Mouse (Mus musculus) neural tube, embryonic 11.5 days (tissue): Measurements from ENCODE around the gene Foxo3. TPM values are rescaled to one million over a fixed set of nuclear protein-coding genes. Genes with fewer than 3 reads are reported as not detected.

Source experiments
- ATAC-seq: fragments of 200-750 bp; cut with Nextera tagmentation; 2 replicates; pipeline ENCODE4 v1.8.0; 2017; ENCODE audit warnings: moderate number of reproducible peaks, mild to moderate bottlenecking, moderate TSS enrichment, moderate library complexity; ENCODE audit not compliant: insufficient read depth, low FRiP score, low TSS enrichment
- DNase-seq: peaks from one replicate; pipeline ENCODE4 v3.0.0-alpha.2; 2015; ENCODE audit warnings: low spot score
- H3K27ac ChIP-seq: fragments of 300-500 bp; sonication (generic); 2 replicates; pipeline ENCODE4 v1.5.1; 2014; ENCODE audit warnings: low read depth, mild to moderate bottlenecking, low read length
- H3K27me3 ChIP-seq: fragments of 300-500 bp; sonication (generic); 2 replicates; pipeline ENCODE4 v1.6.1; 2014; ENCODE audit warnings: mild to moderate bottlenecking, low read length, mixed read lengths; ENCODE audit not compliant: control insufficient read depth, insufficient read depth
- H3K36me3 ChIP-seq: fragments of 300-500 bp; sonication (generic); 2 replicates; pipeline ENCODE4 v1.6.1; 2014; ENCODE audit warnings: mild to moderate bottlenecking, low read length, moderate library complexity, mixed read lengths; ENCODE audit not compliant: control insufficient read depth, insufficient read depth
- H3K4me1 ChIP-seq: fragments of 300-500 bp; sonication (generic); 2 replicates; pipeline ENCODE4 v1.6.1; 2014; ENCODE audit warnings: low read length, mixed read lengths; ENCODE audit not compliant: control insufficient read depth, insufficient read depth
- H3K4me2 ChIP-seq: fragments of 300-500 bp; sonication (generic); 2 replicates; pipeline ENCODE4 v1.6.1; 2014; ENCODE audit warnings: low read depth, mild to moderate bottlenecking, moderate library complexity
- H3K4me3 ChIP-seq: fragments of 300-500 bp; sonication (generic); 2 replicates; pipeline ENCODE4 v1.5.1; 2014; ENCODE audit warnings: low read depth, low read length
- H3K9ac ChIP-seq: fragments of 300-500 bp; sonication (generic); 2 replicates; pipeline ENCODE4 v1.6.1; 2014; ENCODE audit warnings: mild to moderate bottlenecking, low read length
- H3K9me3 ChIP-seq: fragments of 300-500 bp; sonication (generic); 2 replicates; pipeline ENCODE4 v1.6.1; 2016; ENCODE audit warnings: low read length; ENCODE audit not compliant: control insufficient read depth
- WGBS: fragments of 180-500 bp; shearing (Covaris S2); extraction: QIAGEN DNeasy Blood & Tissue Kit; methylation state at CpG from one replicate; pipeline ENCODE4 v1.1.7; 2014; 5-methylcytosine and 5-hydroxymethylcytosine counted together
- polyA plus RNA-seq: library from polyadenylated mRNA; unstranded; fragments of >200 nt; fragmentation: Nextera tagmentation; extraction: Ambion mirVana; gene quantifications from 2 replicates; pipeline ENCODE4 v1.2.1, GENCODE M21; 2014

The Foxo3 gene
- polyA plus RNA-seq, 1 experiment from 2014 or later: 3.9 TPM

DNA sequence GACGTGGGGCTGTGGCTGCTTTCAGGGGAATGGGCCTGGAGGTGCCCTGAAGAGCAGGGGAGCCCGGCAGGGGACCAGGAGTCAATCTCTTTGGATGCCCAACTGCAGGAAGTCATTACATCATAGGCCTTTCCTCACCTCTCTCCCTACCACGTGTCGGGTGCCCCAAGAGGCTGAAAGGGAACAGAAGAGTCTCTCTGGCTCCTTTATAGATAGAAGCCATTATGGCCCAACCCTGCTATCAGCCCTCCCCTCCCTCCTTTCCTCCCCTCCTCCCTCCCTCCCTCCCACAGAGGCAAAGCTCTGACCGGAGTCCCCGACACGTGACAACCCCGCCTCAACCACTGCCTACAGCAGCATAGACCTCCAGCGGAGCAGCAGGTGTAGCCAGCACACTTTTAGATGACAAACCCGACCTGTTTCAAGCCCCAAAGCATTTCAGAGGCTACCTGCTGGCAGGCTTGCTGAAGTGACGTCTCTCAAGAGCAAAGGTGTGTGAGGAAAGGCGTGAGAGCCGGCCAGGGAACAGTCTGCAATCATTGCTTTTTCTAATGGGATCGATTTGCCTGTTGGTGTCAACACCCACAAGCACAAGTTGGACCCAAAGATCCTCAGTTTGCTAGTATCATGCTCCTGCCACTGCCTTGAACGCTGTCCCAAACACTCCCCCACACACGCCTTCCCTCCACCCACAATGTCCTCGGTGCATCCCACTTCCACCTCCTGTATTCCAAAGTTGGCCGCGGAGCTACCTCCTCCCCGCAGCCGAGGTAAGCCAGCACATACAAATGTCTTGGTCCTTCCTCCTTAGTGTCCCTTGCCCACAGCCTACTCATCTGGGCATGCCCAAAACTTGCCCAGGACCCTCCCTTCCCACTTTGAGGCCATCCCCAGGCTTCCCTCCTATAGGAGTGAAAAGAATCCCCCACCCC is 2.5 kb downstream of the Foxo3 start:
- Histone ChIP-seq H3K4me2 (peak overlapping the region; percentile 99), H3K4me3 (peak overlapping the region; percentile 66), H3K9ac (peak overlapping the region; percentile 71; the same call in 1 of the 2 replicates), H3K36me3 (no peaks in the 10 kb centered on the region), H3K4me1 (peaks cover 18% of the 10 kb centered on the region), H3K27ac (no peak overlapping the region), H3K9me3 (no peaks in the 10 kb centered on the region), H3K27me3 (0 out of 2 replicates have a peak, but pooled peaks cover 3% of the 10 kb centered on the region)
- WGBS: 4% methylated on average over 21 of the region's 21 CpGs
- ATAC-seq (no peak), DNase-seq (peak; percentile 35)

GRCm38 (mm10) chr10:42273403-42273759 is 3.2 kb downstream of the Foxo3 start:
- H3K27me3 ChIP-seq: 0 out of 2 replicates have a peak, but pooled peaks cover 3% of the 10 kb centered on the region
- no peak overlapping the region for H3K27ac ChIP-seq
- ATAC-seq (no peak), DNase-seq (no peak)
- H3K4me2 ChIP-seq: peak overlapping the region; percentile 99
- H3K9ac ChIP-seq: no peak overlapping the region
- no peaks in the 10 kb centered on the region for H3K36me3 ChIP-seq
- H3K4me3 ChIP-seq: no peak overlapping the region
- H3K4me1 ChIP-seq: peaks cover 18% of the 10 kb centered on the region
- 72% methylated on average over 6 of the region's 6 CpGs for WGBS
- H3K9me3 ChIP-seq: no peaks in the 10 kb centered on the region

- 56% methylated on average over 11 of the region's 11 CpGs for WGBS
- Histone ChIP-seq H3K4me1 (peaks cover 18% of the 10 kb centered on the region), H3K27me3 (0 out of 2 replicates have a peak, but pooled peaks cover 3% of the 10 kb centered on the region), H3K9ac (no peak overlapping the region), H3K4me2 (no peak overlapping the region), H3K9me3 (no peaks in the 10 kb centered on the region), H3K36me3 (no peaks in the 10 kb centered on the region), H3K27ac (no peak overlapping the region), H3K4me3 (no peak overlapping the region)
- no peak for ATAC-seq
- no peak for DNase-seq
Measured at GRCm38 (mm10) chr10:42271454-42272230, 4.9 kb downstream of the Foxo3 start.

- no peak for ATAC-seq
Measured at GRCm38 (mm10) chr10:42270277-42271083, 6.1 kb downstream of the Foxo3 start.

GRCm38 (mm10) chr10:42269281-42270025 is 7.1 kb downstream of the Foxo3 start:
- DNase-seq: no peak
- H3K9me3 ChIP-seq: no peaks in the 10 kb centered on the region
- H3K27ac ChIP-seq: no peak overlapping the region
- ATAC-seq: no peak
- H3K4me1 ChIP-seq: peaks cover 9% of the 10 kb centered on the region
- no peak overlapping the region for H3K9ac ChIP-seq
- WGBS: 66% methylated on average over 15 of the region's 15 CpGs
- peaks cover 3% of the 10 kb centered on the region; the same call in 1 of the 2 replicates for H3K36me3 ChIP-seq
- H3K27me3 ChIP-seq: 0 out of 2 replicates have a peak, but pooled peaks cover 1% of the 10 kb centered on the region
- no peak overlapping the region for H3K4me3 ChIP-seq
- H3K4me2 ChIP-seq: no peak overlapping the region

More at GRCm38 (mm10) chr10:42270277-42271083, 6.1 kb downstream of the Foxo3 start:
- H3K9me3 ChIP-seq: no peaks in the 10 kb centered on the region
- no peak for DNase-seq
- H3K4me2 ChIP-seq: no peak overlapping the region
- 0 out of 2 replicates have a peak, but pooled peaks cover 3% of the 10 kb centered on the region for H3K27me3 ChIP-seq
- H3K36me3 ChIP-seq: peaks cover 3% of the 10 kb centered on the region; the same call in 1 of the 2 replicates
- no peak overlapping the region for H3K27ac ChIP-seq
- whole genome bisulfite sequencing: 63% methylated on average over 10 of the region's 10 CpGs
- H3K4me1 ChIP-seq: peaks cover 18% of the 10 kb centered on the region
- H3K4me3 ChIP-seq: no peak overlapping the region
- H3K9ac ChIP-seq: no peak overlapping the region

- H3K4me2 ChIP-seq: no peak overlapping the region
- no peaks in the 10 kb centered on the region; the same call in 1 of the 2 replicates for H3K4me1 ChIP-seq
- no peaks in the 10 kb centered on the region for H3K27me3 ChIP-seq
- H3K9me3 ChIP-seq: no peaks in the 10 kb centered on the region
- H3K4me3 ChIP-seq: no peak overlapping the region
- DNase-seq (no peak), ATAC-seq (no peak)
- WGBS: 85% methylated on average over 5 of the region's 5 CpGs
- peaks cover 3% of the 10 kb centered on the region; the same call in 1 of the 2 replicates for H3K36me3 ChIP-seq
- no peak overlapping the region for H3K27ac ChIP-seq
- H3K9ac ChIP-seq: no peak overlapping the region
Measured at GRCm38 (mm10) chr10:42267811-42268545, 8.6 kb downstream of the Foxo3 start.

GRCm38 (mm10) chr10:42265021-42265689 is 11.4 kb downstream of the Foxo3 start:
- Histone ChIP-seq H3K4me2 (no peak overlapping the region), H3K36me3 (peaks cover 3% of the 10 kb centered on the region; the same call in 1 of the 2 replicates), H3K27ac (no peak overlapping the region), H3K9me3 (no peaks in the 10 kb centered on the region), H3K4me3 (no peak overlapping the region), H3K9ac (no peak overlapping the region), H3K27me3 (no peaks in the 10 kb centered on the region), H3K4me1 (no peaks in the 10 kb centered on the region; the same call in 1 of the 2 replicates)
- DNase-seq: no peak
- WGBS: 95% methylated on average over 11 of the region's 11 CpGs
- no peak for ATAC-seq
